Mouse (Mus musculus) spleen, adult 2 months (tissue): Measurements from ENCODE around the gene Ak2. TPM values are rescaled to one million over a fixed set of nuclear protein-coding genes. Genes with fewer than 3 reads are reported as not detected.
A peak's percentile ranks its signal among the peaks of the same experiment; 100 is the strongest.

Experiments used
- DNase-seq, 2 experiments: peaks; one replicate each; pipeline versions ENCODE4 v3.0.0 to v3.0.0-alpha.2; 2012 to 2021; ENCODE audit warnings: low spot score in 2 of 2, low read depth in 1 of 2
- H3K27ac ChIP-seq: fragments of 200-500 bp; 2 replicates; pipeline ENCODE4 v1.5.1; 2012; ENCODE audit warnings: low read length, inconsistent platforms; ENCODE audit not compliant: insufficient read depth
- H3K27me3 ChIP-seq: fragments of 200-500 bp; 2 replicates; pipeline ENCODE4 v1.6.1; 2012; ENCODE audit warnings: mild to moderate bottlenecking, moderate library complexity, low read length, inconsistent platforms; ENCODE audit not compliant: control insufficient read depth, insufficient read depth
- H3K36me3 ChIP-seq: fragments of 200-500 bp; 2 replicates; pipeline ENCODE4 v1.6.1; 2012; ENCODE audit warnings: mild to moderate bottlenecking, low read length, inconsistent platforms; ENCODE audit not compliant: control insufficient read depth, insufficient read depth
- H3K4me1 ChIP-seq: fragments of 200-500 bp; 2 replicates; pipeline ENCODE4 v1.6.1; 2011; ENCODE audit warnings: inconsistent platforms; ENCODE audit not compliant: control insufficient read depth, insufficient read depth, insufficient read length
- H3K4me3 ChIP-seq: fragments of 200-500 bp; 2 replicates; pipeline ENCODE4 v1.5.1; 2011; ENCODE audit warnings: mild to moderate bottlenecking, inconsistent platforms; ENCODE audit not compliant: insufficient read depth, insufficient read length; ENCODE audit errors: extremely low read depth
- CTCF ChIP-seq: fragments of 200-500 bp; IDR thresholded peaks from 2 replicates; pipeline ENCODE4 v1.5.1; 2011; ENCODE audit warnings: mild to moderate bottlenecking, inconsistent platforms; ENCODE audit not compliant: insufficient read depth, insufficient read length, insufficient replicate concordance; ENCODE audit errors: extremely low read depth
- POLR2A ChIP-seq: fragments of 200-500 bp; IDR thresholded peaks from 2 replicates; pipeline ENCODE4 v1.6.1; 2011; ENCODE audit warnings: low read depth, low read length, inconsistent platforms
- WGBS: fragments of 180-500 bp; shearing (Covaris S2); methylation state at CpG from one replicate; pipeline ENCODE4 v1.1.7; 2018; 5-methylcytosine and 5-hydroxymethylcytosine counted together
- polyA plus RNA-seq: library from polyadenylated mRNA; depleted of rRNA; stranded (reverse); fragments of >200 nt; gene quantifications from 2 replicates; pipeline ENCODE4 v1.2.3, GENCODE M21; 2012

Ak2 gene
- polyA plus RNA-seq, 1 experiment = 32.2 TPM

DNA sequence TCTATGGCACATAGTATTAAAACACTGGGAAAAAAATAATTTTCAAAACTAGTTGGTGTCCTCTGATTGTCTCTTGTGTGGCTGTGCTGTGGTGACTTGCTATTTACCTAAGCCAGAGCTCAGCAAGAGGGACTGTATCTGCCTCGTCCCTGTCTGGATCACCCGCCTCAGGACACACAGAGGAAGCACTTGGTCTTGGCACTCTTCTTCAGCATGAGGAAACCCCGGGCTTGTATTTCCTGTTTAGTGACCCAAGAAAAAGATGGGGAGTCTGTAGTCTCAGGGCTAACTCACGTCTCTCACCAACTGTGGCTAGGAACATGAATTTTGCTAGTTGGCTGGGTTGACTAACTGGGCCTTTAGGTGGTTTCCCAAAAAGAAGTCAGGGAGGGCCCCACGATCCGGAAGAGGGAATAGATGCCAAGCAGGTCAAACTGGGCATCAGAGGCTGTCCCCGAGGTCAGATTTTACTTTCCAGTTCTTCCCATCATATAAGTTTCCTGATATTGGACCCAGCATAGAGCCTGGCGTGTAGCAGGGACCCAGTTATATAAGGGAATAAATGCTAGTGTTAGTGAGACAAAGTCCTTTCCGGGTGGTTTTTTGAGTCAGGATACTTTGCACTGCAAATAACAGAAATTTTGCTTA, 27.2 kb downstream of the Ak2 start:
- H3K4me1 ChIP-seq = peaks cover 17% of the 10 kb centered on the region; the same call in 1 of the 2 replicates
- peak overlapping the region; percentile 63 for H3K27ac ChIP-seq
- WGBS = 47% methylated on average over 9 of the region's 9 CpGs
- TF ChIP-seq CTCF (no peak), POLR2A (no peak)
- H3K36me3 ChIP-seq = no peaks in the 10 kb centered on the region
- DNase-seq = no peak
- no peaks in the 10 kb centered on the region for H3K27me3 ChIP-seq
- H3K4me3 ChIP-seq = no peak overlapping the region

GRCm38 (mm10) chr4:129019788-129020187, 28.0 kb downstream of the Ak2 start:
- WGBS = 55% methylated on average over 9 of the region's 9 CpGs
- H3K27ac ChIP-seq = peak overlapping the region; percentile 36
- no peaks in the 10 kb centered on the region for H3K36me3 ChIP-seq
- TF ChIP-seq POLR2A (no peak), CTCF (no peak)
- no peak for DNase-seq
- no peak overlapping the region for H3K4me3 ChIP-seq
- peaks cover 19% of the 10 kb centered on the region; the same call in 1 of the 2 replicates for H3K4me1 ChIP-seq
- no peaks in the 10 kb centered on the region for H3K27me3 ChIP-seq

DNA sequence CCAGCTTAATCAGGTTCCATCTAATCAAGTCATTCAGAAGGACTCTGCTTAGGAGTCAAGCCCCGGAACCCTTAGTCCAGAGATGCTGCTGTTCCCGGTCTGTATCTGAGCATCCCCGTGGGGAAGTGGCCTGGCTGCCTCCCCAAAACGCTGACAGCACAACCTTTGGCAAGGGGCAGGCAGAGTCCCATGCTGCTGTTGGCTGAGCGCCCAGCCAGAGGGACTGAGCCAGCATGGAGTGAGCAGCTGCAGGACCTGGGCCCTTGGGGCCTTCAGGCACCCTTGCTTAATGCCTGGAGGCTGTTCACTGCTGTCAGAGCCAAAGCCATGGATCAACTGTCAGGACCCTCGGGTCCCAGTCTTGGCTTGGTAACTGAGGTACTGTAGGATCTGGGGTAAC, 28.7 kb downstream of the Ak2 start:
- DNase-seq = peak in 1 of 2 experiments; percentile 17
- Histone ChIP-seq H3K4me1 (peaks cover 19% of the 10 kb centered on the region; the same call in 1 of the 2 replicates), H3K4me3 (no peak overlapping the region), H3K27me3 (no peaks in the 10 kb centered on the region), H3K36me3 (no peaks in the 10 kb centered on the region), H3K27ac (no peak overlapping the region)
- TF ChIP-seq POLR2A (no peak), CTCF (no peak)
- WGBS = 49% methylated on average over 6 of the region's 6 CpGs

- Histone ChIP-seq H3K27me3 (no peaks in the 10 kb centered on the region), H3K4me1 (peaks cover 19% of the 10 kb centered on the region; the same call in 1 of the 2 replicates), H3K27ac (no peak overlapping the region), H3K36me3 (no peaks in the 10 kb centered on the region), H3K4me3 (no peak overlapping the region)
- WGBS = 91% methylated on average over 3 of the region's 3 CpGs
- DNase-seq = no peak
- TF ChIP-seq CTCF (no peak), POLR2A (no peak)
These were observed 29.7 kb downstream of the Ak2 start for GRCm38 (mm10) chr4:129021426-129021825.

- WGBS = 81% methylated on average over 4 of the region's 4 CpGs
- DNase-seq = no peak
- no peaks in the 10 kb centered on the region for H3K27me3 ChIP-seq
- peaks cover 19% of the 10 kb centered on the region; the same call in 1 of the 2 replicates for H3K4me1 ChIP-seq
- TF ChIP-seq CTCF (no peak), POLR2A (no peak)
- no peak overlapping the region for H3K27ac ChIP-seq
- H3K4me3 ChIP-seq = no peak overlapping the region
- H3K36me3 ChIP-seq = no peaks in the 10 kb centered on the region
These were observed 30.1 kb downstream of the Ak2 start for GRCm38 (mm10) chr4:129021886-129022285.

GRCm38 (mm10) chr4:129023884-129024283, 32.1 kb downstream of the Ak2 start:
- TF ChIP-seq POLR2A = no peak
- no peak for TF ChIP-seq CTCF
- no peak overlapping the region for H3K4me3 ChIP-seq
- no peak for DNase-seq
- H3K27me3 ChIP-seq = no peaks in the 10 kb centered on the region
- WGBS = 31% methylated on average over 6 of the region's 6 CpGs
- no peak overlapping the region for H3K27ac ChIP-seq
- peaks cover 16% of the 10 kb centered on the region; the same call in 1 of the 2 replicates for H3K4me1 ChIP-seq
- H3K36me3 ChIP-seq = no peaks in the 10 kb centered on the region

- TF ChIP-seq POLR2A (no peak), CTCF (no peak)
- Histone ChIP-seq H3K36me3 (no peaks in the 10 kb centered on the region), H3K4me3 (no peak overlapping the region), H3K27me3 (no peaks in the 10 kb centered on the region), H3K27ac (peak overlapping the region; percentile 11; the same call in 1 of the 2 replicates), H3K4me1 (peaks cover 8% of the 10 kb centered on the region; the same call in 1 of the 2 replicates)
- WGBS = 40% methylated on average over 6 of the region's 6 CpGs
- no peak for DNase-seq
These were observed 33.0 kb downstream of the Ak2 start for GRCm38 (mm10) chr4:129024775-129025174.
